Mouse (Mus musculus) kidney, embryonic 14.5 days (tissue): Measurements from ENCODE around the gene Rps27. TPM values are rescaled to one million over a fixed set of nuclear protein-coding genes. Genes with fewer than 3 reads are reported as not detected.

Experiments used
- ATAC-seq: fragments of 200-750 bp; cut with Nextera tagmentation; 2 replicates; pipeline ENCODE4 v1.8.0; 2017; ENCODE audit warnings: moderate number of reproducible peaks, mild to moderate bottlenecking, moderate TSS enrichment, moderate library complexity; ENCODE audit not compliant: low FRiP score, low TSS enrichment
- H3K27ac ChIP-seq: fragments of 300-500 bp; sonication (generic); 2 replicates; pipeline ENCODE4 v1.5.1; 2014; ENCODE audit warnings: low read depth, mild to moderate bottlenecking, low read length, moderate library complexity, mixed read lengths
- H3K27me3 ChIP-seq: fragments of 300-500 bp; sonication (generic); 2 replicates; pipeline ENCODE4 v1.6.1; 2014; ENCODE audit warnings: mild to moderate bottlenecking, low read length; ENCODE audit not compliant: control insufficient read depth, insufficient read depth
- H3K36me3 ChIP-seq: fragments of 300-500 bp; sonication (generic); 2 replicates; pipeline ENCODE4 v1.6.1; 2014; ENCODE audit warnings: low read length, mixed read lengths; ENCODE audit not compliant: control insufficient read depth, insufficient read depth
- H3K4me1 ChIP-seq: fragments of 300-500 bp; sonication (generic); 2 replicates; pipeline ENCODE4 v1.6.1; 2014; ENCODE audit warnings: low read length, mixed read lengths; ENCODE audit not compliant: control insufficient read depth, insufficient read depth
- H3K4me2 ChIP-seq: fragments of 300-500 bp; sonication (generic); replicated peaks from 2 replicates; pipeline ENCODE4 v1.6.1; 2014; ENCODE audit warnings: low read depth, mild to moderate bottlenecking, low read length
- H3K4me3 ChIP-seq: fragments of 300-500 bp; sonication (generic); 2 replicates; pipeline ENCODE4 v1.5.1; 2014; ENCODE audit warnings: mild to moderate bottlenecking, low read length
- H3K9ac ChIP-seq: fragments of 300-500 bp; sonication (generic); 2 replicates; pipeline ENCODE4 v1.6.1; 2014; ENCODE audit warnings: low read depth, mild to moderate bottlenecking, low read length, moderate library complexity
- H3K9me3 ChIP-seq: fragments of 300-500 bp; sonication (generic); 2 replicates; pipeline ENCODE4 v1.6.1; 2016; ENCODE audit warnings: low read length; ENCODE audit not compliant: control insufficient read depth
- WGBS: fragments of 180-500 bp; shearing (Covaris S2); extraction: QIAGEN DNeasy Blood & Tissue Kit; methylation state at CpG from one replicate; pipeline ENCODE4 v1.1.7; 2014; 5-methylcytosine and 5-hydroxymethylcytosine counted together
- polyA plus RNA-seq: library from polyadenylated mRNA; unstranded; fragments of >200 nt; fragmentation: Nextera tagmentation; extraction: Ambion mirVana; gene quantifications from 2 replicates; pipeline ENCODE4 v1.2.1, GENCODE M21; 2014

The Rps27 gene
- polyA plus RNA-seq, 1 experiment from 2014 or later: 1,631 TPM

- Histone ChIP-seq H3K27ac (no peak overlapping the region), H3K4me1 (no peaks in the 10 kb centered on the region), H3K36me3 (peaks cover 22% of the 10 kb centered on the region), H3K4me3 (no peak overlapping the region), H3K9ac (no peak overlapping the region), H3K27me3 (no peaks in the 10 kb centered on the region), H3K4me2 (no peak overlapping the region), H3K9me3 (no peaks in the 10 kb centered on the region)
- no peak for ATAC-seq
- 92% methylated on average over 2 of the region's 2 CpGs for WGBS
Observed at GRCm38 (mm10) chr3:90204582-90204981, 8.9 kb downstream of the Rps27 start.

GRCm38 (mm10) chr3:90203619-90204018 lies 9.8 kb downstream of the Rps27 start:
- no peak overlapping the region for H3K4me3 ChIP-seq
- H3K9ac ChIP-seq: no peak overlapping the region
- 80% methylated on average over 5 of the region's 5 CpGs for WGBS
- H3K27me3 ChIP-seq: no peaks in the 10 kb centered on the region
- H3K27ac ChIP-seq: no peak overlapping the region
- H3K4me1 ChIP-seq: no peaks in the 10 kb centered on the region
- H3K36me3 ChIP-seq: peaks cover 12% of the 10 kb centered on the region
- H3K9me3 ChIP-seq: no peaks in the 10 kb centered on the region
- no peak for ATAC-seq
- H3K4me2 ChIP-seq: no peak overlapping the region

GRCm38 (mm10) chr3:90202884-90203283 lies 10.6 kb downstream of the Rps27 start:
- H3K27ac ChIP-seq: no peak overlapping the region
- H3K4me1 ChIP-seq: no peaks in the 10 kb centered on the region
- H3K36me3 ChIP-seq: peaks cover 5% of the 10 kb centered on the region
- H3K9me3 ChIP-seq: no peaks in the 10 kb centered on the region
- H3K4me3 ChIP-seq: no peak overlapping the region
- H3K27me3 ChIP-seq: no peaks in the 10 kb centered on the region
- H3K9ac ChIP-seq: no peak overlapping the region
- 34% methylated on average over 1 of the region's 1 CpGs for WGBS
- no peak overlapping the region for H3K4me2 ChIP-seq
- ATAC-seq: no peak; the same call in 1 of the 2 replicates

DNA sequence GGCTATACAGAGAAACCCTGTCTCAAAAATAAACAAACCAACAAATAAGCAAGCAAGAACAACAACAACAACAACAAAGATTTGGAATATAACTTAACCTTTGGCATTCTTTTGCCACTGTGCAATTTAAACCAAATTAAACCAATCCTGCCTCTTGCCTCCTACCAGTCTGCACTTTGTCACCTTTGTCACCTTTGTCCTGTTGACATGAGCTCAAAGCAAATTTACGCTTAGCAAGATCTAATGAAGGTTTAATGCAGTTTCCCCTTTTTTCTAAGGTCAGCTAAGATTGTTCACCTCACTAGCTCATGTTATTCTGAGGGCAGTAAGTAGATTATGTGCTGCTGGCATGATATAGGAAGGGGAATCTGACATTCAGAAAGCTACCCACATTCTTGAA lies 15.9 kb downstream of the Rps27 start:
- no peak overlapping the region for H3K9ac ChIP-seq
- no peaks in the 10 kb centered on the region for H3K4me1 ChIP-seq
- H3K9me3 ChIP-seq: no peaks in the 10 kb centered on the region
- no peak overlapping the region for H3K4me2 ChIP-seq
- 79% methylated on average over 1 of the region's 1 CpGs for WGBS
- no peaks in the 10 kb centered on the region for H3K36me3 ChIP-seq
- ATAC-seq: no peak
- H3K4me3 ChIP-seq: no peak overlapping the region
- no peaks in the 10 kb centered on the region for H3K27me3 ChIP-seq
- H3K27ac ChIP-seq: no peak overlapping the region

DNA sequence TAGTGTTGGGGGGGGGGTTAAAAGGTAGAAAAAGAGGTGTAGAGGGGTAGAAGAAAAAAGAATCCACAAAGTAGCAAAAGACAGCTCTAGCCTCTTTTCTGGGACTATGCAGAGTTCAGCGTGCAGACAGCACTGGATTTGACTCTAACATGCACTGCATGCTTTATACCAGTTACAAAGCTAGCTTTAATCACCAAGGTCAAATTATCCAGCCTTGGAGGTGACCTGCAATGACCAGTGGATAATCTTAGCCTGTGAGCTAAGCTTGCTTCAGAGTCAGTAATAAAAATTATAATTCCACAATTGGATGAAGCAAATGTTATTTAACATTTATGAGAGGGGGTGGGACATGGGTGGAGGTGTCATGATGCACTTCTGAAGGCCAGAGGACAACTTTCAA lies 17.8 kb downstream of the Rps27 start:
- Histone ChIP-seq H3K4me3 (no peak overlapping the region), H3K9ac (no peak overlapping the region), H3K4me1 (no peaks in the 10 kb centered on the region), H3K4me2 (no peak overlapping the region), H3K27ac (no peak overlapping the region), H3K36me3 (no peaks in the 10 kb centered on the region), H3K27me3 (no peaks in the 10 kb centered on the region), H3K9me3 (no peaks in the 10 kb centered on the region)
- ATAC-seq: no peak
- WGBS: 84% methylated on average over 1 of the region's 1 CpGs

GRCm38 (mm10) chr3:90194759-90195158 lies 18.7 kb downstream of the Rps27 start:
- Histone ChIP-seq H3K27ac (no peak overlapping the region), H3K9me3 (no peaks in the 10 kb centered on the region), H3K27me3 (no peaks in the 10 kb centered on the region), H3K4me3 (no peak overlapping the region), H3K4me2 (no peak overlapping the region), H3K9ac (no peak overlapping the region), H3K36me3 (no peaks in the 10 kb centered on the region), H3K4me1 (no peaks in the 10 kb centered on the region)
- 45% methylated on average over 4 of the region's 4 CpGs for WGBS
- ATAC-seq: no peak

DNA sequence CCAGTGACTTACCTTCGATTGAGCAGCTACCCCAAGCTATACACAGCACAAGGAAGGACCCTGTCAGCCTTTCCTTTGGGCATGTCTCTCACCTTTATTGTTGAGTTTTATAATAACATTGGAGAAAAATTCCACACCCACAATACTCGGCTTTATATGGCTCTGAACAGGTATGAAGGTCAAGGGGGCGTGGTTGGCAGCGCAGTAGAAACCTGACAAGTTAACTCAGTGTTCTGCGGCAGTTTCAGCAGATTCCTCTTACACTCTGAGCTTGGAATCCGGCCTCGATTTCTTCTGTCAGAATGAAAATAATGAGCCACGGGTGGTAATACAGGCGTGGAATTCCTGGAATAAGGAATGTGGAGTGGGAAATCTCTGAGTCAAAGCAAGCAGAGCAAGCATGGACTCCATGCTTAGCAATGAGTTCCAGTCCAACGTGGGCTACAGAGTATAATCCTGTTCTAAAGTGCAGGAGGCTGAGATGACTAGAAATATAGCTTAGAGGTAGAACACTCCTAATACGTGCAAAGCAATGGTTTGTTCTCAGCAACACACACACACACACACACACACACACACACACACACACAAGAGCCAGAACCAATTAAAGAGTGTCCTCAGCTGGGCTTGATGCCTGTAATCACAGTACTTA lies 22.5 kb downstream of the Rps27 start:
- Histone ChIP-seq H3K36me3 (no peaks in the 10 kb centered on the region), H3K27ac (no peak overlapping the region), H3K27me3 (no peaks in the 10 kb centered on the region), H3K4me1 (no peaks in the 10 kb centered on the region), H3K9me3 (no peaks in the 10 kb centered on the region), H3K4me2 (no peak overlapping the region), H3K9ac (no peak overlapping the region), H3K4me3 (no peak overlapping the region)
- 78% methylated on average over 11 of the region's 11 CpGs for WGBS
- no peak for ATAC-seq

GRCm38 (mm10) chr3:90183581-90183980 lies 29.9 kb downstream of the Rps27 start:
- no peak for ATAC-seq
- Histone ChIP-seq H3K4me2 (no peak overlapping the region), H3K9ac (no peak overlapping the region), H3K27me3 (no peaks in the 10 kb centered on the region), H3K4me1 (no peaks in the 10 kb centered on the region), H3K9me3 (no peaks in the 10 kb centered on the region), H3K4me3 (no peak overlapping the region), H3K36me3 (no peaks in the 10 kb centered on the region), H3K27ac (no peak overlapping the region)
- WGBS: 76% methylated on average over 3 of the region's 3 CpGs

- H3K27ac ChIP-seq: no peak overlapping the region
- 73% methylated on average over 3 of the region's 3 CpGs for WGBS
- no peak for ATAC-seq
- H3K36me3 ChIP-seq: no peaks in the 10 kb centered on the region
- no peak overlapping the region for H3K4me2 ChIP-seq
- no peaks in the 10 kb centered on the region for H3K27me3 ChIP-seq
- H3K9ac ChIP-seq: no peak overlapping the region
- H3K9me3 ChIP-seq: no peaks in the 10 kb centered on the region
- no peak overlapping the region for H3K4me3 ChIP-seq
- no peaks in the 10 kb centered on the region for H3K4me1 ChIP-seq
Observed at GRCm38 (mm10) chr3:90179566-90179965, 33.9 kb downstream of the Rps27 start.
